Mouse (Mus musculus): ENCODE measurements around the gene Rfx2.

Gene Rfx2

DNA sequence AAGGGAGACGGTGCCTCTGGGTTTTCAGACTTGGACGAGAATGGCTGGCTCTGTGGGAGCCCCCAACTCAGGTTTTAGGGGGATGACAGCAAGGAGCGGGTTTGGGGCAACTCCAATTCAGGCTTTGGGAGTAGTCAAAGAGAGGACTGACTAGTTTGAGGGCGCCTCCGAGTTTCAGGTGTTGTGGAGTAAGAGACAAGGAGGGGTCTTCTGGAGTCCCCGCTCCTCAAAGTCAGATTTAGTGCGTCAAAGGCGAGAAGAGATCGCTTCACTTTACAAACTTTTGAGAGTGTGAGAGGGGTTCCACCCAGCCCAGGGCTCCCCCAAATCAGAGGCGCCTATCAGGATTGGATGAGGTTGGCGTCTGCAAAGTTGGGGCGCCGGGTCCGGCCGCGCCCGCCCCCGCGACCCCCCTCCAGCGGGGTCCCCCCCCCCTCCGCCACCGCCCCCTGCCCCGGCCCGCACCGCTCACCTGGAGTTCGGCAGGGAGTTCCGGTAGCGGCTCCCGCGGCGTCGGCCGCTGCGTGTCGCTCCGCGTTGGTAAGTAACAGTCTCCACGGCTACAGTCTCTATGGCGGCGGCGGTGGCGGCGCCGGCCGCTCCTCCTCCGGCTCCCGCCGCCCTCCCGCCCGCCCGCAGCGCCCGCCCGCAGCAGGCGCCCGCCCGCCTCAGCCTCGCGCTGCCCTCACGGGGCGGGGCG is at the start of gene Rfx2:
TSS of gene Rfx2 (minus strand) at position 603 of the 700 bp plus-strand sequence.
- in situ Hi-C loops (cut with MboI; ENCODE audit: low pct_unique_long_range_greater_than_20kb in 1 of 2, low sequenced_read_pairs in 2 of 2, unreplicated experiment in 1 of 2), result no loop called here

DNA sequence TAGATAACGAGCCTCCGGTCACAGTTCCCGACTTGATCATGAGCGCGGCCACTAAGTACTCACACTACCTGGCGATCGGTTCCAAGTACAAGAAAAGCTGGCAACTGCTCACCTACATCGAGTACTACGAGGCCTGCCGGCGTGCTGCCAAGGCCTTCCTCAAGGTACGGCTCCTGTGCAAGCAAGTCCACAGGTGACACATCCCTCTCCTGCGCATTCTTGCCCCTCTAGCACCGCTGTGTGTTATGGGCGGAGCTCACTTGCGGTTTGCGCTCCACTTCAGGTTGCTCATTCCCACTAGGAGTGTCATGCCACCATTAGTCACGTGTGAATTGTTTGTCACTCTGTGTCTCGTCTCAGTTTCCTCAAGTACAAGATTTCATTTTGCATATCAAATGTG is 46.6 kb upstream of the Rfx2 start:
- in situ Hi-C loops (cut with MboI; ENCODE audit: low pct_unique_long_range_greater_than_20kb in 1 of 2, low sequenced_read_pairs in 2 of 2, unreplicated experiment in 1 of 2), result no loop called here

DNA sequence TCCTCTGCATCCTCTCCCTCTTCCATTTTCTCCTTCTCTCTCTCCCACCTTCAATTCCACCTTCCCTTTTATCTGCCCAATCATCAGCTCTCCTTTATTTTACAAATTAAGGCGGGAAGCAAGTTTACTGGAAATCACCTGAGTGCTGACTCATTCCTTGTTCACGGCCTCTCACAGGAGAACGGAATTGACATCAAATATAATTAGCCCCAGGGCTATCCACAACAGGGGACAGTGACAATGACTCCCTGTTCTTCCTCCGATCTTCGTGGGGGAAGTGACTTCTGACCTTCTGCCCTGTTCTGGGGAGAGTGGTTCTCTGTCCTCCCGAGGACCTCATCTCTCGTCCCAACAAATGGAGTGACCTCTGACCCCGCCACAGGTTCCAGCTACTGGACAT is 46.2 kb upstream of the Rfx2 start:
- in situ Hi-C loops (cut with MboI; ENCODE audit: low pct_unique_long_range_greater_than_20kb in 1 of 2, low sequenced_read_pairs in 2 of 2, unreplicated experiment in 1 of 2), result no loop called here

DNA sequence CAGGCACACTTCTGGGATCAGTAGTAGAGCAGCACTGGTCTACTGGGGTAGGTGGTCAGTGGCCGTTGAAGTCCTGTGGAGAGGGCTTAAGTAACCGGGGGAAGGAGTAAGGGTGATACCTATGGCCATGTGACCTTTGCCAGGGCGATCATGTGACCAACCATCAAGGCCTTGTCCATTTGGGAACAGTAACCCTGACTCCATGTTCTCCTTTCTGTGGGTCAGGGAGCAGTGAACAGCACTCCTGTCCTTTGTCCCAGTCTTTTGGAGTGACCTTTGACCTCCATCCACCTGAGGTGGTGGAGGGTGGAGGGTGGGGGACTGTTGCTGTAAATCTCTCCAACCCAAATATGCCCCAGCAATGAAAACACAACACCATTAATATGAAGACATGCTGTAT is 45.7 kb upstream of the Rfx2 start:
- in situ Hi-C loops (cut with MboI; ENCODE audit: low pct_unique_long_range_greater_than_20kb in 1 of 2, low sequenced_read_pairs in 2 of 2, unreplicated experiment in 1 of 2), result no loop called here

DNA sequence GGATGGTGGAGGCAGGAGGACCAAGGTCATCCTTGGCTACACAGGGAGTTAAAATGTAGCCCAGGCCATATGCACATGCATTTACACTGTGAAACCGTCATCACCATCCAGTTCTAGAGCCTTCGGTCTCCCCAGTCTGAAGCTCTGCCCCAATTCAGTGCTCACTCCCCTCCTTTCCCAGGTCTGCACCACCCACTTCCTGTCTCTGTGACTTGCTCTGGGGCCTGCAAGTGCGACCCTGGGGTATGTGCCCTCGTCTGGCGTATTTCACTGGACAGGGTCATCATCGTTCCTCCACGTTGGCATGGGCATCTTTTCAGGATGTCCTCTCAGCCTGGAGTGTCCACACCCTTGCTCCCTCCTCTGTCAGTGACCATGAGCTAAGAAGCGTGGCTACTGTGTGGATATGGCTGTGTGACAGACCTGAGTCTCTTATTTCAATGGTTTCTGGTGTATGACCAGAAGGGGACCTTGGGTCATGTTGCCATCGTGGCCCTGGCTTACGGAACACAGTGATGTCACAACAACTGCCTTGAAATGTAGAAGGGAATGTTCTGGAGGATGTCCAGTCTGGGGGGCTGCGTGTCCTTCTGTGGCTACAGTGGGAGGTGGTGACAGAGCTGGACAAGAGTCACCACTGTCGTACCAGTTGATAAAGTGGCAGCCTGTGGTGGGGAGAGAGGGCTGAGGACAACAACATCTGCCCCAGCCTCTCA is 44.3 kb upstream of the Rfx2 start, which contains the start of gene 1700061G19Rik:
TSS of gene 1700061G19Rik (plus strand) at position 542 of the 716 bp plus-strand sequence.
- in situ Hi-C loops (cut with MboI; ENCODE audit: low pct_unique_long_range_greater_than_20kb in 1 of 2, low sequenced_read_pairs in 2 of 2, unreplicated experiment in 1 of 2), result no loop called here

DNA sequence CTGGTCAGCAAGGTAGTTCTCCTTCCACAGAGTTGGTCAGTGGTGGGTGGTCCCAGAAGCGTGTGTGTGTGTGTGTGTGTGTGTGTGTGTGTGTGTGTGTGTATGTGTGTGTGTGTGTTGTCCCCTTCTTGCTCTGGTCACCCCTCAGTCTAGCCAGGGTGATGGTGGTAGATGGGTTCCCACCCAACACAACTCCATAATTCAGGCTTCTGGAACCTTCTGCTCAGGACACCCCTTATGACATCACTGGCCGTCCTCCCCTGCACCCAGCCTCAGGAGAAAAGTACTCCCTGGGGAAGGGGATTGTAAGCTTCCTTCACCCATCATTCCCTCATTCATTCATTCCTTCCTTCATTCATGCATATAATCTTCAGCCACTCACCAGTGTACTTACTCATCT is 43.4 kb upstream of the Rfx2 start, which contains the start of gene Acsbg2:
TSS of gene Acsbg2 (minus strand) at position 211 of the 400 bp plus-strand sequence.
- in situ Hi-C loops (cut with MboI; ENCODE audit: low pct_unique_long_range_greater_than_20kb in 1 of 2, low sequenced_read_pairs in 2 of 2, unreplicated experiment in 1 of 2), result no loop called here

DNA sequence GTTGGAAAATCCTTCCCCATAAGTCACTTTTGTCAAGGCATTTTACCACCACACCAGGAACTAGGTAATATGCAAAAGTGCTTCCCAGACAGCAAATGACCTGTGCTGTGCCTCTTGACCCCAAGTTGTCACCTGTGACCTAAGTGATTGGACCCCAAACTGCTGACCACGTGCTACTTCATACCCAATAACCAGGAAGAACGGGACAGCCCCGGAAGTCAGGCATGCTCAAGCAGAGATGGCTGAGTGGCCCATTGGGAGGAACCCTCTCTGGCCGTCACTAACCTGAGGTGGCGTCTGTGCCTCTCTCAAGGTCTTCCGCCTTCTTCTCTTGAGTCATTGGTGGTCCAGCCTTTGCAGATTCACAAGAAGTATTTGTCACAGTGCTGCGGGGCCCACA is 41.7 kb upstream of the Rfx2 start:
- in situ Hi-C loops (cut with MboI; ENCODE audit: low pct_unique_long_range_greater_than_20kb in 1 of 2, low sequenced_read_pairs in 2 of 2, unreplicated experiment in 1 of 2), result no loop called here

DNA sequence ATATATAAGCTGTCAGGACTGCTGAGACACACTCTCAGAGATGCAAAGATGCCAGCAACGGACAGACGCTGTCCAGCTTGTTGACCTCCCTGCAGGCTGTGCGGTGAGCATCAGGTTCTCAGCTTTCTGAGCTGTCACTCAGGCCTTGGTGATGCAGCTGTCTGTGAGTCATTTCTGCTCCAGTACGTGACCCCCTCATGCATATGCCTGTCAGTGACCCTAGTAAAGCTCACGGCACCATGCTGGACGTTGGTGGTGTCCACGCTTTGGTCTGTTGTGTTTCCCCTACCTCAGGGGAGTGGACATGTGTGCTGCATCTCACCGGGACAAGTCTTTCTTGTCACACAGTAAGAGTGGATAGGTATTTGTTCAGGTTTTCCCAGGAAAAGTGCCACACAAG is 41.0 kb upstream of the Rfx2 start:
- in situ Hi-C loops (cut with MboI; ENCODE audit: low pct_unique_long_range_greater_than_20kb in 1 of 2, low sequenced_read_pairs in 2 of 2, unreplicated experiment in 1 of 2), result no loop called here

DNA sequence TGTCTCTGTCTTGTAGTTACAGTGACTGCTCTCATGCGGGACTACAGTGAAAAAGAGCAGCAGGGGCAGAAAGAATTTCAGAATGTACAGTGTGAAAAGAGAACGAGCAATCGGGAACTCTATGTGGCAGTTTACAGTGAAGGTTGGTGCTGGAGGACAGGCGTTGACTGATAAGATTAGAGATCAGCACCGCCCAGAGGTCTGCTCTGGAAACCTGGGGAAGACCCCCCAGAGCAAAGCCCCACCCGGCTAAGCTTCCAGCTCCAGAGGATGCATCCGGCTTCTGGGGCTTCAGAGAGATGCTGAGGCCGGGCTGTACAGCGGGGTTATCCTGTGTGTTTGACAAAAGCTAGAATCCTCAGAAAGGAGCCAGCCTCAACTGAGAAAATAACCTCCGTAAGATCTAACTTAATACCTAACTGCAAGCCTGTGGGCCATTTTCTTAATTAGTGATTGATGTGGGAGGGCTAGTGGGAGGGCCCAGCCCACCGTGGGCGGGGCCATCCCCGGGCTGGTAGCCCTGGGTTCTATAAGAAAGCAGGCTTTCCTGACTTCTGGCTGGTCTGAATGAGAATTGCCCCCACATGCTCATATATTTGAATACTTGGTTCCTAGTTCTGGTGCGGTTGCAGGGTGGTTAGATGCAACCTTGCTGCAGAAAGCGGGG is 39.6 kb upstream of the Rfx2 start:
- in situ Hi-C loops (cut with MboI; ENCODE audit: low pct_unique_long_range_greater_than_20kb in 1 of 2, low sequenced_read_pairs in 2 of 2, unreplicated experiment in 1 of 2), result no loop called here

DNA sequence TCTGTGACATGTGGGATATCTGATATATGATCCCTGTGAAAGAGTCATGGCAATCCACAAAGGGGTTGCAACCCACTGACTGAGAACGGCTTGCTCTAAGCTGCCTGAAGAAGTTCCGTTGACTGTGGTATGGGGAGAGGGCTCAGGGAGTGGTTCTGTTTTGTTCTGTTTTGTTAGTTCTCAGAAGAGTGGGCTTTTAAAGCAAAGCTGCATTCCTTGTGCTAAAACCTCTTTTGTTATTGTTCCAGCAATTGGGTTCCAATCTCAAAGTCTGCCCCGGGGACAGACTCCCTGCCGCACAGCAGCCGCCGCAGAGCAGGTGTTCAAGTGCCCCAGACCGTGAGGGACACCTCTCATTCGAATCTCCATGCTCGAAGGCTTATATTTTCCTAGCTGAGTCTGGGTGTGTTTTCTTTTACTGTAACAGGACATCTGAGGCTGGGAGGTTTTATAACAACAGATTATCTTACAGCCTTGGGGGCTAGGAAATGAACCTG is 38.7 kb upstream of the Rfx2 start:
- in situ Hi-C loops (cut with MboI; ENCODE audit: low pct_unique_long_range_greater_than_20kb in 1 of 2, low sequenced_read_pairs in 2 of 2, unreplicated experiment in 1 of 2), result no loop called here

DNA sequence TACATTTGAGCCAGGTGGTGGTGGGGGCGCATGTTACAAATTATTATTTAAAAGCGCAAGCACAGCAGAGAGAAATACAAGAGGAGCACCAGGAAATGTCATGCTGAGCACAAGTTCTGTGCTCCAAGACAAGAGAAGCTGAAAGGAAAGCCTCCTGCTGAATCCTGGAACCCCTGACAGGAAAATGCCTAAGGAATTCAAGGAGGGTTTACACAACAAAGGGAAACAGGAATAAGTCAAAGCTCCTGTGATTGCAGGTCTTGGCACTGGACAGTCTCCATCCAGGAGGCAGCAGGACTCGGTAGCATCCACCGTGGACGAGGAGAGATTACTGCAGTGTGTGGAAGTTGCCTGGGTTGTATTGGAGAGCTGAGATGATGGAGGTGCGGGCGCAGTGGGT is 35.3 kb upstream of the Rfx2 start:
- in situ Hi-C loops (cut with MboI; ENCODE audit: low pct_unique_long_range_greater_than_20kb in 1 of 2, low sequenced_read_pairs in 2 of 2, unreplicated experiment in 1 of 2), result no loop called here

DNA sequence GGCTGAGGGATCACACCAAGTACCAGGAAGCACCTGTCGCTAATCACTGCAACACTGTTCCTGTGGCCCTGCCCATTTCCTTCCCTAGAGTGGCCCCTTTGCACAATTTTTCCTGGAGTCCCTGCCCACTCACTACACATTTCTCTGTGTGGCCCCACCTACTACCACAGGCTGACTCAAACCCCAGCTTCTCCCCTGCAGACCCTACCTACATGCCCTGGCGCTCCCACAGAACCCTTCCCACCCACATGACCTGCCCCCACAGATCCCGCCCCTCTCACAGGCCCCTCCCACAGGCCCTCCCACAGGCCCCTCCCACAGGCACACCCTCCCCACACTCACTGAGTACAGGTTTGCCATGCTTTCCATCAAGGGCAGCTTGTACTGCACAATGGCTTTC is 30.4 kb upstream of the Rfx2 start:
- in situ Hi-C loops (cut with MboI; ENCODE audit: low pct_unique_long_range_greater_than_20kb in 1 of 2, low sequenced_read_pairs in 2 of 2, unreplicated experiment in 1 of 2), result no loop called here

DNA sequence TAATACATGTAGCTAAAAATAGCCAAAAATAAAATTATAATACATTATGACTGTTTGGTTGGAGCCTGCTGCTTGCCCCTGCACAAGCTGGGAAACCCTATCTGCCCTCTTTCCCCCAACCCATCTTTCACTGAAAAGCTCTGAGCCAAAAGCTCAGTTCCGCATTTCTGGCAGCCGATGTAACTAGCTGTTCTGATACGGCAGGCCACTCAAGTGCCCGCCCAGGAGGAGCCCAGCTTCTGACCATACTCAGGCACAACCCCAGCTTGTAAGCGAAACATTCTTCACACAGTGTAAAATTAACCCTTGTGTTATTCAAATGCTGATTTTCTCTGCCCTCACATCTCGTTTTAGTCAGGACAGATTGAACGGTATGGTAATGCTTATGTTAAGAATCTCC is 28.1 kb upstream of the Rfx2 start:
- in situ Hi-C loops (cut with MboI; ENCODE audit: low pct_unique_long_range_greater_than_20kb in 1 of 2, low sequenced_read_pairs in 2 of 2, unreplicated experiment in 1 of 2), result loop anchor here (5.0 kb wide), 2 partner anchors 42 to 47 kb away; no protein-coding TSS in a partner anchor

DNA sequence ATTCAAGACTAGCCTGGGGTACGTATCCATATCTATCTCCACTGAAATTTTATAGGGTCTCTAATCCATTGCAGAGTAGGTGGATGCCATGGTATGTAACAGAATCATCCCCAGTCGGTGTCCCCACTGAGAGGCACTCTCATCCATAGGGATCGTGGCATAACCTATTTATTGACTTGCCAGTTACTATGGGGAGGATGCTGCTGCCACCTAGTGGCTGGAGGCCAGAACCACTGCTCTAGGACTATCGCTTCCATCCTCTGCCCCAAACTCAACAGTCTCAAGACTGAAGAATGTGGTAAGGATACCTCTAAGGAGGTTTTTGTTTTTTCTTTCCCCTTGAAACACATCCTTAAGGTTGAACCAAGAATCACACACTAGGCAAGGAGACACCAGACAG is 27.4 kb upstream of the Rfx2 start:
- in situ Hi-C loops (cut with MboI; ENCODE audit: low pct_unique_long_range_greater_than_20kb in 1 of 2, low sequenced_read_pairs in 2 of 2, unreplicated experiment in 1 of 2), result loop anchor here (5.0 kb wide), 2 partner anchors 41 to 46 kb away; no protein-coding TSS in a partner anchor

DNA sequence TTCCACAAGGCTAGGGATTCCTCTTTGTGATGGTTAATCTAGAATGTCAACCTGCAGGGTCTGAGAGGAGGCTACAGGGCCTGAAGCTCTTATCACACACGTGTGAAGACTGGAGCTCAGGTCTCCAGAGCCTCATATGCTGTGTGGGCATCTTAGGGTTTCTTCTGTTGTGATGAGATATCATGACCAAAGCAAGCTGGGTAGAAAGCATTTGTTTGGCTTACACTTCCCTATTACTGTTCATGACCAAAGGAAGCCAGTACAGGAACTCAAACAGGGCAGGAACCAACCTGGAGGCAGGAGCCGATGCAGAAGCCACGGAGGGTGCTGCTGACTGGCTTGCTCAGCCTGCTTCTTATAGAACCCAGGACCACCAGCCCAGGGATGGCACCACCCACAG is 24.6 kb upstream of the Rfx2 start:
- in situ Hi-C loops (cut with MboI; ENCODE audit: low pct_unique_long_range_greater_than_20kb in 1 of 2, low sequenced_read_pairs in 2 of 2, unreplicated experiment in 1 of 2), result loop anchor here (5.0 kb wide), 2 partner anchors 38 to 43 kb away; no protein-coding TSS in a partner anchor

DNA sequence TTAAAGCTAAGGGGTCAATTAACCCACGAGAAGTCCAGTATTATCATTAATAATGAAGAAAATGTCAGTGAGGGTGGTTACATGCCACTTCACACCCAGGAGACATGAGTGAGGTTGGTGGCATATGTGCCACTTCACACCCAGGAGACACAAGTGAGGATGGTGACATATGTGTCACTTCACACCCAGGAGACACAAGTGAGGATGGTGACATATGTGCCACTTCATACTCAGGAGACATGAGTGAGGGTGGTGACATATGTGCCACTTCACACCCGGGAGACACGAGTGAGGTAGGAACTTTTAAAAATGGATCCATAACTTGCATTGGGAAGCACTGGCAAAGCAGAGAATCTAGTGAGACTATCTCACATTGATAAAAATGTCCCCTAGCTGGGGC is 20.4 kb upstream of the Rfx2 start:
- in situ Hi-C loops (cut with MboI; ENCODE audit: low pct_unique_long_range_greater_than_20kb in 1 of 2, low sequenced_read_pairs in 2 of 2, unreplicated experiment in 1 of 2), result no loop called here

DNA sequence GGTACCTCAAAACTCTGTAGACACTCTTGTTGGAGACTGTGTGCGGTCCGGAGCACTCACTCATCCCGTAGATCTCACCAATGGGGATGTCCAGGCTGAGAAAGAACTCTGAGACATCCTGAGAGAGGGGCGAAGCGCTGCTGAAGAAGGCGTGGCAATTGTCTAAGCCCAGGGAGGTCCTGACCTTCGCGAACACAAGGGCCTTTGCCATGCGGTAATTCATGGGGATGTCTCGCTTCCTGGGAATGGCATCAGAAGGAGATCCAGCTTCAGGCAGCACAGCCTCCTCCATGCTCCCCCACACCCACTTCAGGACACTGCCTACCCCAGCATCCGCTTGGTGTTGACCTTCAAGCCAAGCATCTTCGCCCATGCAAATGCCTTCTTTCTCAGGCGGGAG is 18.9 kb upstream of the Rfx2 start:
- in situ Hi-C loops (cut with MboI; ENCODE audit: low pct_unique_long_range_greater_than_20kb in 1 of 2, low sequenced_read_pairs in 2 of 2, unreplicated experiment in 1 of 2), result no loop called here

DNA sequence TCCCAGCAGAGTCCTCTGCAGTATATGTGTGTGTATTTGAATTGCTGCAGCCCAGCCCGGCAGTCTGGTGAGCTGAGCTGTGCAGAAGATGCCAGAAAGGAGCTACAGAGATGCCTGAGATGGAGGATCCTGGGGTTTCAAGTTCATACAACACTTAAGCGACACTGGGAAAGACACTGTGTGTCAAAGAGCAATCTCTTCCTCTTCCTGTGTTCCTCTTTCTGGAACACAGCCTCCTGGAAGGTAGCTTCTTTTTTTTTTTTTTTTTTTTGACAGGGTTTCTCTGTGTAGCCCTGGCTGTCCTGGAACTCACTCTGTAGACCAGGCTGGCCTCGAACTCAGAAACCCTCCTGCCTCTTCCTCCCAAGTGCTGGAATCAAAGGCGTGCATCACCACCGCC is 18.0 kb upstream of the Rfx2 start:
- in situ Hi-C loops (cut with MboI; ENCODE audit: low pct_unique_long_range_greater_than_20kb in 1 of 2, low sequenced_read_pairs in 2 of 2, unreplicated experiment in 1 of 2), result no loop called here

DNA sequence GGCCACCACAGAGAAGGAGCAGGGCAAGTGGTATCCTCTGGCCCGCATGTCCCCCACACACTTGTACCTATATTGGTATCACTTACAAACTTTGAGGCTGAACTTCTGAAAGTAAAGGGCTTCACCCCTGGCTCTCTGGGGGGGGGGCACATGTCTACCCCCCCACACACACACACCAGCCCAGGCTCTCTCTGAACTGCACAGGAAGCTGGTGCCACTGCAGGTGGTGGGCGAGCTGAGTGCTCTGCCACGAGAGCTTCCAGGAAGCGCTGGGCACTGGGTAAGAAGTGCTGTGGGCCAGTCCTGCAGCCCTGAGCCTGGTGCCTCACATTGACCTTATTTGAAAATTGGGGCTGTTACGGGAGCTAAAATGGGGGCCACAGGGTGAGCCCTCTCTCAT is 12.9 kb upstream of the Rfx2 start:
- in situ Hi-C loops (cut with MboI; ENCODE audit: low pct_unique_long_range_greater_than_20kb in 1 of 2, low sequenced_read_pairs in 2 of 2, unreplicated experiment in 1 of 2), result no loop called here

Measured in mouse embryonic stem cell (cell line).